Mouse (Mus musculus) neutrophil, adult 5-6 weeks (primary cell): ENCODE results near the gene Vmn1r61. TPM values are rescaled to one million over a fixed set of nuclear protein-coding genes. Genes with fewer than 3 reads are reported as not detected.

Source experiments
- ATAC-seq: fragments of 151-379, 151-347 bp; 2 replicates; pipeline ENCODE4 v1.8.0; 2017; ENCODE audit warnings: mild to moderate bottlenecking, moderate TSS enrichment; ENCODE audit not compliant: insufficient number of reproducible peaks, poor library complexity, low FRiP score, severe bottlenecking; ENCODE audit errors: extremely low read depth
- total RNA-seq: library from RNA; stranded (forward); fragments of 200-1000 nt; gene quantifications from 2 replicates; pipeline ENCODE4 v1.2.3, GENCODE M21; 2017

Gene Vmn1r61
- not detected in 2 replicates for total RNA-seq

- ATAC-seq: no peak
Observed at GRCm38 (mm10) chr7:5613195-5613594, at the start of gene Vmn1r61. TSS of gene Vmn1r61 (minus strand) at chr7:5613295.

Other genes starting within 250 kb of the Vmn1r61 start
- gene Vmn1r58, start 199.9 kb downstream of the Vmn1r61 start, total RNA-seq: not detected in 2 replicates
- not detected in 2 replicates for gene Vmn1r59, start 156.5 kb downstream of the Vmn1r61 start, total RNA-seq
- gene Vmn2r28, start 119.3 kb downstream of the Vmn1r61 start, total RNA-seq: not detected in 2 replicates
- gene Vmn1r60, start 66.0 kb downstream of the Vmn1r61 start, total RNA-seq: 0.12 TPM in 1 of 2 replicates, not detected in the other
- not detected in 2 replicates for gene Vmn1r62, start 60.3 kb upstream of the Vmn1r61 start, total RNA-seq
- not detected in 2 replicates for gene Vmn1r63, start 192.2 kb upstream of the Vmn1r61 start, total RNA-seq